Mouse (Mus musculus) liver, adult 2 months (tissue): ENCODE results near the gene Atp5d. TPM values are rescaled to one million over a fixed set of nuclear protein-coding genes. Genes with fewer than 3 reads are reported as not detected.

Experiments
- DNase-seq: peaks from one replicate; pipeline ENCODE4 v3.0.0-alpha.2; 2011; ENCODE audit warnings: low read depth, low spot score; ENCODE audit errors: extremely low read depth
- H3K27ac ChIP-seq: fragments of 200-500 bp; replicated peaks from 2 replicates; pipeline ENCODE4 v1.5.1; 2012; ENCODE audit warnings: low read depth, mild to moderate bottlenecking, control low read depth, inconsistent platforms, low read length; ENCODE audit not compliant: insufficient read depth
- H3K27me3 ChIP-seq: fragments of 200-500 bp; 2 replicates; pipeline ENCODE4 v1.6.1; 2012; ENCODE audit warnings: mild to moderate bottlenecking, moderate library complexity, low read length, inconsistent platforms; ENCODE audit not compliant: control insufficient read depth, insufficient read depth
- H3K36me3 ChIP-seq: fragments of 200-500 bp; 2 replicates; pipeline ENCODE4 v1.6.1; 2012; ENCODE audit warnings: low read length, inconsistent platforms; ENCODE audit not compliant: control insufficient read depth, insufficient read depth
- H3K4me1 ChIP-seq: fragments of 200-500 bp; 2 replicates; pipeline ENCODE4 v1.6.1; 2011; ENCODE audit warnings: low read length; ENCODE audit not compliant: control insufficient read depth, insufficient read depth
- H3K4me3 ChIP-seq: fragments of 200-500 bp; 2 replicates; pipeline ENCODE4 v1.5.1; 2011; ENCODE audit warnings: low read depth, mild to moderate bottlenecking, control low read depth, low read length, moderate library complexity; ENCODE audit not compliant: insufficient read depth
- H3K79me2 ChIP-seq: fragments of 200-500 bp; 2 replicates; pipeline ENCODE4 v1.6.1; 2012; ENCODE audit warnings: inconsistent platforms, mild to moderate bottlenecking, low read length, moderate library complexity; ENCODE audit not compliant: control insufficient read depth, insufficient read depth
- H3K9ac ChIP-seq: fragments of 200-500 bp; 2 replicates; pipeline ENCODE4 v1.6.1; 2012; ENCODE audit warnings: low read depth, mild to moderate bottlenecking, control low read depth, inconsistent platforms, low read length
- CTCF ChIP-seq: fragments of 200-500 bp; IDR thresholded peaks from 2 replicates; pipeline ENCODE4 v1.5.1; 2011; ENCODE audit warnings: low read depth, low read length, control low read depth
- POLR2A ChIP-seq: fragments of 200-500 bp; IDR thresholded peaks from 2 replicates; pipeline ENCODE4 v1.6.1; 2011; ENCODE audit warnings: low read length, control low read depth; ENCODE audit not compliant: insufficient read depth; ENCODE audit errors: extremely low read depth
- WGBS: fragments of 180-500 bp; shearing (Covaris S2); methylation state at CpG from one replicate; pipeline ENCODE4 v1.1.7; 2018; 5-methylcytosine and 5-hydroxymethylcytosine counted together
- polyA plus RNA-seq: library from polyadenylated mRNA; depleted of rRNA; stranded (reverse); fragments of >200 nt; gene quantifications from 2 replicates; pipeline ENCODE4 v1.2.3, GENCODE M21; 2012; rRNA removed
- total RNA-seq: library from RNA; depleted of rRNA; stranded (reverse); fragments of >200 nt; gene quantifications from 2 replicates; pipeline ENCODE4 v1.2.3, GENCODE M21; 2014; rRNA removed

Atp5d gene
- total RNA-seq (144 and 218 TPM in 2 replicates), polyA plus RNA-seq (1,387 and 1,558 TPM in 2 replicates)

- WGBS = 2% methylated on average over 83 of the region's 94 CpGs
- Histone ChIP-seq H3K9ac (peak within 1 kb of the TSS; percentile 76), H3K27ac (no peak within 1 kb of the TSS), H3K4me3 (peak within 1 kb of the TSS; percentile 53), H3K36me3 (peaks cover 2% of the 10 kb centered on the region; the same call in 1 of the 2 replicates), H3K4me1 (peaks cover 19% of the 10 kb centered on the region), H3K27me3 (no peaks in the 10 kb centered on the region), H3K79me2 (peaks cover 13% of the 10 kb centered on the region)
- DNase-seq = peak; percentile 35
- TF ChIP-seq CTCF = no peak
- TF ChIP-seq POLR2A = no peak
Measured at GRCm38 (mm10) chr10:80138553-80139438, at the start of gene Atp5d. Atp5d (plus strand) TSS chr10:80138632.

- no peak overlapping the region for H3K9ac ChIP-seq
- no peak overlapping the region for H3K4me3 ChIP-seq
- no peak overlapping the region for H3K27ac ChIP-seq
- peaks cover 46% of the 10 kb centered on the region for H3K4me1 ChIP-seq
- peaks cover 75% of the 10 kb centered on the region for H3K79me2 ChIP-seq
- H3K36me3 ChIP-seq = peaks cover 8% of the 10 kb centered on the region; the same call in 1 of the 2 replicates
- 56% methylated on average over 4 of the region's 4 CpGs for whole genome bisulfite sequencing
- TF ChIP-seq CTCF = peak; percentile 64
- no peak for TF ChIP-seq POLR2A
- DNase-seq = no peak
- H3K27me3 ChIP-seq = no peaks in the 10 kb centered on the region
Measured at GRCm38 (mm10) chr10:80089146-80089545, 49.3 kb upstream of the Atp5d start.

- Histone ChIP-seq H3K4me1 (peaks cover 68% of the 10 kb centered on the region), H3K27ac (0 out of 2 replicates have a peak overlapping the region, but pooled peaks have one; percentile 14), H3K79me2 (peaks cover 78% of the 10 kb centered on the region), H3K36me3 (no peaks in the 10 kb centered on the region), H3K4me3 (no peak overlapping the region), H3K9ac (no peak overlapping the region), H3K27me3 (no peaks in the 10 kb centered on the region)
- 91% methylated on average over 6 of the region's 6 CpGs for WGBS
- no peak for DNase-seq
- TF ChIP-seq POLR2A (no peak), CTCF (no peak)
Measured at GRCm38 (mm10) chr10:80091527-80091926, 46.9 kb upstream of the Atp5d start.

GRCm38 (mm10) chr10:80092690-80093089 is 45.7 kb upstream of the Atp5d start:
- TF ChIP-seq CTCF (no peak), POLR2A (no peak)
- Histone ChIP-seq H3K9ac (peak overlapping the region; percentile 19; the same call in 1 of the 2 replicates), H3K27me3 (no peaks in the 10 kb centered on the region), H3K4me1 (peaks cover 73% of the 10 kb centered on the region), H3K4me3 (no peak overlapping the region), H3K36me3 (no peaks in the 10 kb centered on the region), H3K79me2 (peaks cover 77% of the 10 kb centered on the region), H3K27ac (peak overlapping the region; percentile 48)
- no peak for DNase-seq
- 50% methylated on average over 5 of the region's 5 CpGs for WGBS

- Histone ChIP-seq H3K36me3 (no peaks in the 10 kb centered on the region), H3K4me3 (no peak overlapping the region; the same call in 1 of the 2 replicates), H3K79me2 (peaks cover 75% of the 10 kb centered on the region), H3K27me3 (no peaks in the 10 kb centered on the region), H3K9ac (peak overlapping the region; percentile 8; the same call in 1 of the 2 replicates), H3K27ac (peak overlapping the region; percentile 80), H3K4me1 (peaks cover 81% of the 10 kb centered on the region)
- TF ChIP-seq CTCF (no peak), POLR2A (no peak)
- peak; percentile 98 for DNase-seq
- 24% methylated on average over 6 of the region's 6 CpGs for WGBS
Measured at GRCm38 (mm10) chr10:80094085-80094484, 44.3 kb upstream of the Atp5d start.
